Mouse (Mus musculus) cerebellum, postnatal 25 days (tissue): ENCODE measurements around the gene Shroom3.
"Not testable (repeated sequence)": the region's sequence is repeated elsewhere in the genome, so short reads cannot be mapped to it uniquely, and the experiment has no call there.

ENCODE experiments used
- DNase-seq, 2 experiments: peaks; one replicate each; pipeline ENCODE4 v3.0.0; 2021; ENCODE audit warnings: mixed read lengths in 2 of 2

The Shroom3 gene

GRCm38 (mm10) chr5:92897766-92898745 lies 214.8 kb downstream of the Shroom3 start:
- peak; percentile 69 to 80 for DNase-seq

- DNase-seq: no peak
Observed at GRCm38 (mm10) chr5:92900470-92900869, 217.2 kb downstream of the Shroom3 start.

GRCm38 (mm10) chr5:92901870-92902269 lies 218.6 kb downstream of the Shroom3 start:
- no peak for DNase-seq

- no peak for DNase-seq
Observed at GRCm38 (mm10) chr5:92905146-92905545, 221.9 kb downstream of the Shroom3 start.

GRCm38 (mm10) chr5:92905594-92906008 lies 222.4 kb downstream of the Shroom3 start:
- no peak for DNase-seq

- DNase-seq: no peak
Observed at GRCm38 (mm10) chr5:92908227-92908626, 225.0 kb downstream of the Shroom3 start.

- DNase-seq: no peak
Observed at GRCm38 (mm10) chr5:92910838-92911237, 227.6 kb downstream of the Shroom3 start.

GRCm38 (mm10) chr5:92915421-92915820 lies 232.2 kb downstream of the Shroom3 start:
- DNase-seq: no peak

- DNase-seq: no peak
Observed at GRCm38 (mm10) chr5:92917755-92918154, 234.5 kb downstream of the Shroom3 start.

GRCm38 (mm10) chr5:92918170-92918569 lies 234.9 kb downstream of the Shroom3 start:
- no peak for DNase-seq

GRCm38 (mm10) chr5:92918866-92919265 lies 235.6 kb downstream of the Shroom3 start:
- DNase-seq: no peak

- DNase-seq: no peak
Observed at GRCm38 (mm10) chr5:92919390-92919789, 236.2 kb downstream of the Shroom3 start.

GRCm38 (mm10) chr5:92920984-92921383 lies 237.7 kb downstream of the Shroom3 start:
- DNase-seq: no peak

GRCm38 (mm10) chr5:92921728-92922127 lies 238.5 kb downstream of the Shroom3 start:
- DNase-seq: no peak

GRCm38 (mm10) chr5:92922981-92923380 lies 239.7 kb downstream of the Shroom3 start:
- DNase-seq: not testable (repeated sequence)

- peak in 1 of 2 experiments; percentile 21 for DNase-seq
Observed at GRCm38 (mm10) chr5:92924851-92925477, 241.7 kb downstream of the Shroom3 start.

GRCm38 (mm10) chr5:92927667-92928066 lies 244.4 kb downstream of the Shroom3 start:
- DNase-seq: no peak

GRCm38 (mm10) chr5:92930557-92930956 lies 247.3 kb downstream of the Shroom3 start:
- no peak for DNase-seq

GRCm38 (mm10) chr5:92931298-92931697 lies 248.1 kb downstream of the Shroom3 start:
- DNase-seq: no peak

- DNase-seq: no peak
Observed at GRCm38 (mm10) chr5:92933010-92933409, 249.8 kb downstream of the Shroom3 start.

- DNase-seq: no peak
Observed at GRCm38 (mm10) chr5:92933599-92934217, 250.5 kb downstream of the Shroom3 start.

GRCm38 (mm10) chr5:92934269-92934939 lies 251.2 kb downstream of the Shroom3 start:
- no peak for DNase-seq

- DNase-seq: peak in 1 of 2 experiments; percentile 49
Observed at GRCm38 (mm10) chr5:92935883-92936282, 252.6 kb downstream of the Shroom3 start.
